Mouse (Mus musculus): ENCODE results near the gene Nub1.

The Nub1 gene

GRCm38 (mm10) chr5:24747533-24747932 is 62.2 kb downstream of the Nub1 start:
- DNase-seq: no peak

- DNase-seq: no peak
These were observed 64.4 kb downstream of the Nub1 start for GRCm38 (mm10) chr5:24749731-24750130.

DNA sequence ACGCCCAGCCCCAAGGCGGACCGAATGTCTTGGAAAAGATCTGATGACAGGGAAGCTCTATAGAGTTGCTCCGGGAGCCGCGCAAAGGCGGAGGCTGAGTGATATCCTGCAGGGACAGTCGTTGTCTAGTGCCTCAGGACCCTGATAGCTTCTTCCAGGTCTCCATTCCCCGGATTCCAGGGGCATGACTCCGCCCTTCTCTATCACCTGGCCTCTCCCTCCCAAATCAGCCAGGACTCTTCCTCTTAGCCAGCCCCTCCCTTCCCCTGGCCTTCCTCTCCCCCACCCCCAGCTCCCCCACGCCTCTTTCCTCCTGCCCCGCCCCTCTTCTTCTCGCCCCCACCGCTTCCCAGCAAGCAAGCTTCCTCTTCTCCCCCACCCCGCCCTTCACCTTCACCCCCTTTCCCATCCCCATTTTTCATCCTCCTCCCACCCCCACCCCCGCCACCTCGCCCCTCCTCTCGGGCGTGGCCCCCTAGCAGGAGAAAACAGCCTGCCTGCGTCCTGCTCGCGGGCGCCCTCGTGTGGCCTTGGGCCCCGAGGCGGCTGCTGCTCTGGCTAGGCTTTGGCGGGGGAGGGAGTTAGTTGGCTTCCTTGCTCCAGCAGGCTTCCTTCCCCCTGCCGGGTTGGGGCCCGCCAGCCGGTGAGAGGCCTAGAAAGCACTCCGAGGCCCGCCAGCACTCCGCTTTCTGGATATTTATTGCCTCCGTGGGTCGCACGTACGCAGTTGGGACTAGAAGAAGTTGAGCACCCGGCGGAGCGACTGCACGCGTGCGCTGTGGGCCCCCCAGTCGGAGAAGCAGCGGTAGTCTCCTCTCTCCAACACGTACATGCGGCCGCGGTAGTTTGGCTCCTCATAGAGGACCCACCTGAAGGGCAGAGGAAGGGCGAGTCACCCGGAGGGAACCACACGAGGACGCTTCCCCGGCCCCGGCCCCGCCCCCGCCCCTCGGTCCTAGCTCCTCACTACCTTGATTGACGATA is 65.3 kb downstream of the Nub1 start:
- DNase-seq: peak; percentile 91

- peak; percentile 68 for DNase-seq
These were observed 66.2 kb downstream of the Nub1 start for GRCm38 (mm10) chr5:24751305-24752174.

DNA sequence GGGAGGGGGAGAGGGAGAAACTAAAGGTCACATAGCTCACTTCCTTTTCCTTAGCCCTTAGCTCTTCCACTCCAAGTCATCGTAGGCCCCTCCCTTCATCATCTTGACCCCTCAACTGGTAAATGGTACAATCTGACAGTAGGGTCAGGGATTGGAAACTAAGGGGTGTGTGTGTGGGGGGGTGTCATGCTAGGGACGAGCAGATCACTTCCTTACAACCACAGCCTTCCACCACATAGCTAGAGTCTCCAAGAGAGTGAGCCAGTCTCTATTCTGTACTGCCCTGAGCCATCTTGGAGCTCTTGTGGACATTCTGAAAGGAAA is 66.8 kb downstream of the Nub1 start:
- DNase-seq: no peak

DNA sequence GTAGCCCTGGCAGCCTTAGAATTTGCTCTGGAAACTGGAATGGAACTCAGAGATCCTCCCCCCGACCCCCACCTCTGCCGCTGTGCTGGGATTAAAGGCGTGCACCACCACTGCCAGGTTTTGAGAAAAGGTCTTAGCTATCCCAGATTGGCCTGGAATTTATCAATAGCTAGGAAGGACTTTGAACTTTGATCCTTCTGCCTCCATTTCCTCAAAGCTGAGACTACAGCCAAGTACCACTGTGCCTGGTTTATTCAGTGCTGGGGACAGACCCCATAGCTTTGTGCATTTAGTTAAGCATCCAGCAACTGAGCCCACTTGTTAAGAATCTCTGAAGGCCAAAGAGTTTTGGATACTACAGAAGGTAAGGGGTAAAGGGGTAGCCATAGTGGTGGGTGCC is 71.6 kb downstream of the Nub1 start:
- DNase-seq: no peak

DNA sequence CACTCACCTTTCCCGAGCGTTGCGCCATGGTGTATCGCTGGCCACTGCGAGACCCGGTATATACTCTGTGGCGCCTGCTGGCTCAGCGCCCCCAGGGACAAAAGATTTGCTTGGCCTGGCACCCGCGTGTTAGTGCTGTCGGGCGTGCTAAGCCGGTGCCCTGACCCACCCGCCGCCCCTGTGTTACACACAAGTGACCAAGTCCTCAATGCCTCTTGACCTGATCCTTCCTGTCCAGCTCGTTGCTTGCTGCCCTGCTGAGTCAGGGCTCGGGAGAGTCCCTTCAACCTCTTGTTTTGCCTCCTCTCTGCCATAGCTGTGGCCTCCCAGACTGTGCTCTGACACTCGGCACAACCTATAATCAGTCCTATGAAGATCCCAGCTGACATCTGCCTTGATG is 72.5 kb downstream of the Nub1 start, which contains the start of gene Crygn:
TSS of gene Crygn (minus strand) at position 193 of the 400 bp plus-strand sequence.
- DNase-seq: no peak
